Mouse (Mus musculus) liver, adult 2 months (tissue): ENCODE data around the gene Lrrc8c. TPM values are rescaled to one million over a fixed set of nuclear protein-coding genes. Genes with fewer than 3 reads are reported as not detected.

Experiments
- DNase-seq: peaks from one replicate; pipeline ENCODE4 v3.0.0-alpha.2; 2011; ENCODE audit warnings: low read depth, low spot score; ENCODE audit errors: extremely low read depth
- H3K27ac ChIP-seq: fragments of 200-500 bp; replicated peaks from 2 replicates; pipeline ENCODE4 v1.5.1; 2012; ENCODE audit warnings: low read depth, mild to moderate bottlenecking, control low read depth, inconsistent platforms, low read length; ENCODE audit not compliant: insufficient read depth
- H3K27me3 ChIP-seq: fragments of 200-500 bp; 2 replicates; pipeline ENCODE4 v1.6.1; 2012; ENCODE audit warnings: mild to moderate bottlenecking, moderate library complexity, low read length, inconsistent platforms; ENCODE audit not compliant: control insufficient read depth, insufficient read depth
- H3K36me3 ChIP-seq: fragments of 200-500 bp; 2 replicates; pipeline ENCODE4 v1.6.1; 2012; ENCODE audit warnings: low read length, inconsistent platforms; ENCODE audit not compliant: control insufficient read depth, insufficient read depth
- H3K4me1 ChIP-seq: fragments of 200-500 bp; 2 replicates; pipeline ENCODE4 v1.6.1; 2011; ENCODE audit warnings: low read length; ENCODE audit not compliant: control insufficient read depth, insufficient read depth
- H3K4me3 ChIP-seq: fragments of 200-500 bp; 2 replicates; pipeline ENCODE4 v1.5.1; 2011; ENCODE audit warnings: low read depth, mild to moderate bottlenecking, control low read depth, low read length, moderate library complexity; ENCODE audit not compliant: insufficient read depth
- H3K79me2 ChIP-seq: fragments of 200-500 bp; 2 replicates; pipeline ENCODE4 v1.6.1; 2012; ENCODE audit warnings: inconsistent platforms, mild to moderate bottlenecking, low read length, moderate library complexity; ENCODE audit not compliant: control insufficient read depth, insufficient read depth
- H3K9ac ChIP-seq: fragments of 200-500 bp; 2 replicates; pipeline ENCODE4 v1.6.1; 2012; ENCODE audit warnings: low read depth, mild to moderate bottlenecking, control low read depth, inconsistent platforms, low read length
- CTCF ChIP-seq: fragments of 200-500 bp; IDR thresholded peaks from 2 replicates; pipeline ENCODE4 v1.5.1; 2011; ENCODE audit warnings: low read depth, low read length, control low read depth
- POLR2A ChIP-seq: fragments of 200-500 bp; IDR thresholded peaks from 2 replicates; pipeline ENCODE4 v1.6.1; 2011; ENCODE audit warnings: low read length, control low read depth; ENCODE audit not compliant: insufficient read depth; ENCODE audit errors: extremely low read depth
- WGBS: fragments of 180-500 bp; shearing (Covaris S2); methylation state at CpG from one replicate; pipeline ENCODE4 v1.1.7; 2018; 5-methylcytosine and 5-hydroxymethylcytosine counted together
- polyA plus RNA-seq: library from polyadenylated mRNA; depleted of rRNA; stranded (reverse); fragments of >200 nt; gene quantifications from 2 replicates; pipeline ENCODE4 v1.2.3, GENCODE M21; 2012
- total RNA-seq: library from RNA; depleted of rRNA; stranded (reverse); fragments of >200 nt; gene quantifications from 2 replicates; pipeline ENCODE4 v1.2.3, GENCODE M21; 2014

Lrrc8c gene
- total and polyA plus RNA-seq, 2 experiments, result 1.5 to 3.3 TPM

DNA sequence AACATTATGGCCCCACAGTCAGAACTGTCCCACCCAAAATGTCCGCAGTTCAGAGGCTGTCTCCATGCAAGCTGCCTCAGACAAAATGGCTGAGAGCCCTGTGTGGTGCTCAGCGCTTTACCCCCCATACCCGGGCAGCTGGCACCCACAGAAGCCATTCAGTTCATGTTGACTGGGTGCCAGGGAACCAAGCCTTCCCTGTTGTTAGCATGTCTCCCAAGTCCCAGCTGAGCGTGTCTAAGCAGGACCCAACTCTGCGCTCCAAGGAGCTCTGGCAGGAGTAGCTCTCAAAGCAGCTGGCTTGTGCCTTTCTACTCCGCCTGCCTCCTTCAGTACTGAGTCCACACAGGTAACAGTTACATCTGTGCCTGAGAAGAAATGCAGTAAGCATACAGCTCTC is 34.9 kb upstream of the Lrrc8c start:
- WGBS, result 94% methylated on average over 6 of the region's 6 CpGs
- H3K36me3 ChIP-seq, result no peaks in the 10 kb centered on the region

DNA sequence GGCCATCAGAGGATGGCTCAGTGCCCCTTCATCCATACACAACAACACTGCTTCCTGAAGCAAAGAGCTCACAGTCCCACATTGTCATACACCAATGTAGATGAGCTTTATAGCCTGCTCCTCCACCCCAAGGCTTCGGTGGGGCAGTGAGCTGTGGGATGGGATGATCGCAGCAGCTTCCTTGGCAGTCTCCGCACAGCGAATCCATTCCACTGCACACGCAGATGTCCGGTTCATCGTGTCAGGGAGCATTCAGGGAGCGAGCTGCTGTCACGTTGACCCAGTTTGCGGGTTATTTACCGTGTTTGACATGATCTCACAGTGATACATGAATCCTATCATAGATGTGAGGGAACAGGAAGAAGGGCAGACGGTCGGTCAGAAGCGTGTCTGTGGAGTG is 34.3 kb upstream of the Lrrc8c start:
- Histone ChIP-seq H3K27me3 (no peaks in the 10 kb centered on the region), H3K36me3 (no peaks in the 10 kb centered on the region), H3K79me2 (no peaks in the 10 kb centered on the region), H3K4me1 (no peaks in the 10 kb centered on the region), H3K27ac (no peak overlapping the region), H3K9ac (no peak overlapping the region), H3K4me3 (no peak overlapping the region)
- TF ChIP-seq POLR2A (no peak), CTCF (no peak)
- 95% methylated on average over 14 of the region's 14 CpGs for WGBS
- DNase-seq, result no peak

More for the DNA sequence above, 34.9 kb upstream of the Lrrc8c start:
- no peaks in the 10 kb centered on the region for H3K4me1 ChIP-seq
- no peak overlapping the region for H3K9ac ChIP-seq
- no peak overlapping the region for H3K27ac ChIP-seq
- H3K79me2 ChIP-seq, result no peaks in the 10 kb centered on the region
- no peak for DNase-seq
- H3K27me3 ChIP-seq, result no peaks in the 10 kb centered on the region
- TF ChIP-seq POLR2A, result no peak
- no peak overlapping the region for H3K4me3 ChIP-seq

DNA sequence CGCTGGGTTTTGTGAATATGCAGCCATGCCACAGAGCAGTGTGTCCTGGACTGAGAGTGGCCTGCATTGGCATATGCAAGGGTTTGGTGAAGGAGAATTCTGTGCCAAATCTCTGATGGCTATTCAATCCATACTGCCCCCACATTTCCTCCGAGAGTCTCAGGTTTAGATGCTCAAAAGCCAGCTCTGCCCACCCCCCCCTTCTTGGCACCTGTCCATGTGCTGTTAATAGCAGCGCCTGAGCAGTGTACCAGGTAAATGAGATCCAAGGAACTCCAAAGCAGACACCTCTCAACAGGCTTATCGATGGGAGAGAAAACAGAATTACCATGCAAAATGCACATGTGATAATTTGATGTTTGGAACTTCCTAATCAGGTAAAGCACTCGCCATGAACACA is 29.0 kb upstream of the Lrrc8c start:
- no peaks in the 10 kb centered on the region for H3K79me2 ChIP-seq
- WGBS, result 96% methylated on average over 5 of the region's 5 CpGs
- H3K27me3 ChIP-seq, result no peaks in the 10 kb centered on the region
- DNase-seq, result no peak
- no peak overlapping the region for H3K4me3 ChIP-seq
- TF ChIP-seq POLR2A (no peak), CTCF (no peak)
- H3K36me3 ChIP-seq, result no peaks in the 10 kb centered on the region
- H3K27ac ChIP-seq, result no peak overlapping the region
- no peak overlapping the region for H3K9ac ChIP-seq
- H3K4me1 ChIP-seq, result no peaks in the 10 kb centered on the region

DNA sequence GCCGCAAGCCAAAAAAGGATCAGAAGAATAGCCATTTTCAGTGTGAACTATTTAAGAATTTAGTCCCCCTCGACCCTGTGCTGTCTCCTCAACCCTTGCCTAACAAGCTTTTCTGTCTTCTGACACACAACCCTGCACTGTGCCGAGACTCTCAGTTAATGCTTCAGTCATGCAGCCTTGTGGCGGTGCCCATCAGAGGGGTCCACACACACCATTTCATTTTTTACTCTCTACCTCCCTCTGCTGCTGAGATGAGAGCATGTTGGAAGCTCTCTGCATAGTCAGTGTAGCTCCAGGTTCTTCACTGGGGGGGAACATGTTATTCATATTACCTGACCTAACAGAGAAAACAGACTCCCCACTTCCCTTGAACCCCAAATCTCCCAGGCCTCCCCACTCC is 27.8 kb upstream of the Lrrc8c start:
- DNase-seq, result no peak
- no peak overlapping the region for H3K9ac ChIP-seq
- 75% methylated on average over 4 of the region's 4 CpGs for WGBS
- no peaks in the 10 kb centered on the region for H3K79me2 ChIP-seq
- H3K27ac ChIP-seq, result no peak overlapping the region
- no peaks in the 10 kb centered on the region for H3K36me3 ChIP-seq
- TF ChIP-seq POLR2A, result no peak
- TF ChIP-seq CTCF, result no peak
- no peaks in the 10 kb centered on the region for H3K27me3 ChIP-seq
- no peaks in the 10 kb centered on the region for H3K4me1 ChIP-seq
- no peak overlapping the region for H3K4me3 ChIP-seq

DNA sequence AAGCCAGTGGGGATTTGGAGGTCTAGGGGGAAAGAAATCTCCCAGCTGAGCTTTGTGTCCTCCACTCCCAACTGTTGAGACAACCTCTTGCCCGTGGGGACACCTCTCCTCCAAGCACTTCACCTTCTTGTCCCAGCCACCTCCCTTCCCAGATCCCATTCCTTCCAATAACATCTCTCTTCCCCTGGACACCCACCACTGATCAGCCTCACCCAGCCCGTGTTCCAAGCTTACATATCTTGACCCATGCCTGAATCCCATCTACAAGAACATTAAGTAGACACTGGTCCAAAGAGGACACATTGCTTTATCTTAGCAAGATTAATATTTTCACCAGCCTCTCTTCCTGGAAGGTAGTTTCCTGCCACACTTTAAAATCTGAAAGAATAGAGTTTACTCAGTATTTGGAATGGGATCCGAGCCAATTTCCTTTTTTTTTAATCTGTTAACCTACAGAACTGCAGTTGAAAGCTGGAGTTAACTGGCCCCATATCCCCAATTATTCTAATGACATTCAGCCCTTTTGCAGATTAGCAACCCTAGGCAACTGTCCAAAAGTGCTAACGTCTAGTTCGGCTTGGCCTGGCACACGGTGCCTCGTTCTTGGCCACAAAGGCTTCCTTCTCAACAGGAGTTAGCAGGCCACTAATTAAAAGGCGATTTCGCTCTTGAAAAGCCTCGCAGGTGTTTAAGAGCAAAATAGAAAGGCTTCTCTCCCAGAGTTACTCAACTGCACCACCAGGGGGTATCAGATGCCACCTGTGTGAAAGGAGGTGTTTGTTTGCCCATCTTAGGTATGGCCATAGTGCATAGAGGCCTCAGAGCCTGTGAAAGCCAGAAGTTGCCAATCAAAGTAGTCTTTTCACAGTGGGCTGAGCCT is 26.6 kb upstream of the Lrrc8c start:
- DNase-seq, result no peak
- no peaks in the 10 kb centered on the region for H3K36me3 ChIP-seq

DNA sequence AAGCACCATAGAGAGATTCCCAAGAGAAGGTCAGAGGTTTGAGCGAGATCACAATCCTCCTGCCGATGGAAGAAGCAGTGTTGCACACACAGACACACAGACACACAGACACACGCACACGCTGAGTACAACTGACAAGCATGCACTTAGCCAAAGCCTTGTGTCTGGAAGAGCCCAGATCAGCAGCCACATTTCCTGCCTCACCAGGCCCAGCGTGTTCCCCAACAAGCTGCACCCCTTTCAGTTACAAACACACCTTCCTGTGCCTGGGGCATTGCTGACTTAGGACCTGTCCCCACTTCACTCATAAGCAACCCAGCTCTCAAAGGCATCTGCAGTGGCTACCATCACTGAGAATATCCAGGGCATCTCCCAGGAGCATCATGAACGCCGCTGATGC is 25.8 kb upstream of the Lrrc8c start:
- no peak for TF ChIP-seq POLR2A
- TF ChIP-seq CTCF, result no peak
- Histone ChIP-seq H3K9ac (no peak overlapping the region), H3K79me2 (no peaks in the 10 kb centered on the region), H3K36me3 (no peaks in the 10 kb centered on the region), H3K27ac (no peak overlapping the region), H3K27me3 (no peaks in the 10 kb centered on the region), H3K4me1 (no peaks in the 10 kb centered on the region), H3K4me3 (no peak overlapping the region)
- WGBS, result 93% methylated on average over 7 of the region's 7 CpGs
- DNase-seq, result no peak

More for the DNA sequence above, 26.6 kb upstream of the Lrrc8c start:
- TF ChIP-seq CTCF (no peak), POLR2A (no peak)
- no peaks in the 10 kb centered on the region for H3K79me2 ChIP-seq
- H3K4me1 ChIP-seq, result no peaks in the 10 kb centered on the region
- H3K27me3 ChIP-seq, result no peaks in the 10 kb centered on the region
- H3K4me3 ChIP-seq, result no peak overlapping the region
- no peak overlapping the region for H3K27ac ChIP-seq
- H3K9ac ChIP-seq, result no peak overlapping the region
- whole genome bisulfite sequencing, result 49% methylated on average over 10 of the region's 10 CpGs
